Mouse (Mus musculus): ENCODE results near the gene F2. TPM values are rescaled to one million over a fixed set of nuclear protein-coding genes. Genes with fewer than 3 reads are reported as not detected.

The F2 gene
- polyA plus RNA-seq, 1 experiment from 2014 or later = 3.7 TPM

DNA sequence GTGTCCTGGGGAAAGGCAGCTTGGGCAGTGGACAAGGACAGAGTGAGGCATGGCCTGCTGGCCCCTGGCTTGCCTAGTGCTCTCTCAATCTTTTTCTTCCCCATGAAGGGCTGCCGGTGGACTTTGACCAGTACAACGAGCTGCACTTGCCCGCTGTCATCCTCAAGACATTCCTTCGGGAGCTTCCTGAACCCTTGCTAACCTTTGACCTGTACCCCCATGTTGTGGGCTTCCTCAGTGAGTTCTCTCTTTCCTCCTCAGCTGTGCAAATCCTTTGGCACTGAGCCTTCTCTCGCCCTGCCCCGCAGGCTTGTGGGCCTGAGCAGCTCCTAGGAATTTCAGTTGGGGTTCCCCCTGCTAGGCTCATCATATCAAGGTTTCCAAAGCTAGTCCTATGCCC lies 33.8 kb upstream of the F2 start:
- WGBS = 63% methylated on average over 6 of the region's 6 CpGs
- Histone ChIP-seq H3K4me3 (ENCODE audit: low read depth, low read length) (no peak overlapping the region), H3K27ac (ENCODE audit: low read depth, low read length) (no peak overlapping the region), H3K9ac (ENCODE audit: low read depth, low read length) (no peak overlapping the region), H3K4me1 (replicated peaks; ENCODE audit: control insufficient read depth, insufficient read depth, low read length) (no peaks in the 10 kb centered on the region), H3K4me2 (replicated peaks; ENCODE audit: low read depth) (no peak overlapping the region), H3K27me3 (replicated peaks; ENCODE audit: control insufficient read depth, insufficient read depth, low read length) (no peaks in the 10 kb centered on the region), H3K9me3 (ENCODE audit: control insufficient read depth) (no peaks in the 10 kb centered on the region), H3K36me3 (ENCODE audit: control insufficient read depth, insufficient read depth) (peaks cover 85% of the 10 kb centered on the region)
- no peak for ATAC-seq
- TF ChIP-seq CTCF (IDR thresholded peaks at IDR 0.05; ENCODE audit: low read depth) = no peak

DNA sequence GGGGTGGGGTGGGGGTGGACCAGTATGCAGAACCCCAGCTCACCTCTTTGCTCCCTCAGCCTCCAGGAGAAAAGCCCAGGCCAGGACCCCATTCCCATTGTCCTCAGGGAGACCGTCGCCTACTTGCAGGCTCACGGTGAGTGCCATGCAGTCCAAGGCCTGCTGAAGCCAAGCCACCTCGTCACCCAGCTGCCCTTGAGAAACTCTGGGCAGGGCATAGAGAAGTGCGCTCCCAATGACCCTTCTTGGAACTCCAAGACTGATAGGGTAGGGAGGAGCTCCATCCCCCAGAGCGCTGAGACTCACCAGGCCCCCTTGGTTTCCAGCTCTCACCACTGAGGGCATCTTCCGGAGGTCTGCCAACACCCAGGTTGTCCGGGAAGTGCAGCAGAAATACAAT lies 33.1 kb upstream of the F2 start:
- ATAC-seq = no peak
- no peak for TF ChIP-seq CTCF (IDR thresholded peaks at IDR 0.05; ENCODE audit: low read depth)
- 89% methylated on average over 8 of the region's 8 CpGs for WGBS
- H3K9ac ChIP-seq (ENCODE audit: low read depth, low read length) = no peak overlapping the region
- no peaks in the 10 kb centered on the region for H3K9me3 ChIP-seq (ENCODE audit: control insufficient read depth)
- H3K4me3 ChIP-seq (ENCODE audit: low read depth, low read length) = no peak overlapping the region
- no peak overlapping the region for H3K4me2 ChIP-seq (replicated peaks; ENCODE audit: low read depth)
- H3K27me3 ChIP-seq (replicated peaks; ENCODE audit: control insufficient read depth, insufficient read depth, low read length) = no peaks in the 10 kb centered on the region
- H3K36me3 ChIP-seq (ENCODE audit: control insufficient read depth, insufficient read depth) = peaks cover 86% of the 10 kb centered on the region
- H3K4me1 ChIP-seq (replicated peaks; ENCODE audit: control insufficient read depth, insufficient read depth, low read length) = no peaks in the 10 kb centered on the region
- no peak overlapping the region for H3K27ac ChIP-seq (ENCODE audit: low read depth, low read length)

DNA sequence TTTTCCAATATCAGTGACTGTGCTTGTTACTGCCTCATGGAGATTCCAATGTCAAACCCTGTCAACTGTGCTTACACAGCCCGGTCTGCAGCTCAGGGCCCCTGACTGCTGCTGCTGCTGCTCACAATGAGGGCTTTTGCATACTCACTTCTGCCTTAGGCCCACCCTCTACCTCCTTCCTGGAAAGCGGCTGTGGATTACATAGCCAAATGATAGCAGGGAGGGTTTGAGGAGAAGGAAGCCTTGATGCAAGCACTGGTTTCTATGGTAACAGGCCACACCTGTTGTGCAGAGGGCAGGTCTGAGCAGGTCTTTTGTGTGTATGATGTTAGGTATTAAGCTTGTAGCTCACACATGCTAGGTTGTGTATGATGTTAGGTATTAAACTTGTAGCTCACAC lies 31.5 kb upstream of the F2 start:
- no peaks in the 10 kb centered on the region for H3K4me1 ChIP-seq (replicated peaks; ENCODE audit: control insufficient read depth, insufficient read depth, low read length)
- no peaks in the 10 kb centered on the region for H3K9me3 ChIP-seq (ENCODE audit: control insufficient read depth)
- peaks cover 87% of the 10 kb centered on the region for H3K36me3 ChIP-seq (ENCODE audit: control insufficient read depth, insufficient read depth)
- no peak for TF ChIP-seq CTCF (IDR thresholded peaks at IDR 0.05; ENCODE audit: low read depth)
- H3K9ac ChIP-seq (ENCODE audit: low read depth, low read length) = no peak overlapping the region
- WGBS = 68% methylated on average over 2 of the region's 2 CpGs
- no peak overlapping the region for H3K4me2 ChIP-seq (replicated peaks; ENCODE audit: low read depth)
- no peak overlapping the region for H3K4me3 ChIP-seq (ENCODE audit: low read depth, low read length)
- H3K27ac ChIP-seq (ENCODE audit: low read depth, low read length) = no peak overlapping the region
- ATAC-seq = no peak
- no peaks in the 10 kb centered on the region for H3K27me3 ChIP-seq (replicated peaks; ENCODE audit: control insufficient read depth, insufficient read depth, low read length)

DNA sequence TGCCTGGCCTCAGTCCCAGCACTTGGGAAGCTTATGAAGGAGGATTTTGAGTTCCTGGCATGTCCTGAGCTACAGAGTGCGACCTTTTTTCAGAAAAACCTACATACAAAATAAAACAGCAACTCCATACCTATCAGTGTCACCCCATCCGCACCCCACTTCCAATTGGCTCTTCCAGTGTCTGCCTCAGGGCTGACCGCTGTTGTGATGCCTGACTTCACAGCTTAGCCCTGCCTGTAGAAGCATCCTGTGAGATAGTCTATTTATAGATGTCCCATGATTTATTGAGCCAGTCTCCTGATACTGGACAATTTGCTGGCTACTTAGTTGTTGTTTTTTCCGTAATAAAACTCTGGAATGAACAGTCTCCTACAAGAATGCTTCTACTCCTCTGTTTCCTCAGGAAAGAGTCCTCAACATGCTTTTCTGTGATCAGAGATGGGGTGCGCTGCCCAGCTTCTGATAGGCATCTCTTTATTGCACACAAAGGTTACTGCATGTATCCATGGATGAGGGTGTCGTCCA lies 30.2 kb upstream of the F2 start:
- Histone ChIP-seq H3K9ac (ENCODE audit: low read depth, low read length) (no peak overlapping the region), H3K4me2 (replicated peaks; ENCODE audit: low read depth) (no peak overlapping the region), H3K36me3 (ENCODE audit: control insufficient read depth, insufficient read depth) (peaks cover 91% of the 10 kb centered on the region), H3K27me3 (replicated peaks; ENCODE audit: control insufficient read depth, insufficient read depth, low read length) (no peaks in the 10 kb centered on the region), H3K4me1 (replicated peaks; ENCODE audit: control insufficient read depth, insufficient read depth, low read length) (no peaks in the 10 kb centered on the region), H3K4me3 (ENCODE audit: low read depth, low read length) (no peak overlapping the region), H3K27ac (ENCODE audit: low read depth, low read length) (no peak overlapping the region), H3K9me3 (ENCODE audit: control insufficient read depth) (no peaks in the 10 kb centered on the region)
- ATAC-seq = no peak
- WGBS = 76% methylated on average over 6 of the region's 6 CpGs
- TF ChIP-seq CTCF (IDR thresholded peaks at IDR 0.05; ENCODE audit: low read depth) = no peak

DNA sequence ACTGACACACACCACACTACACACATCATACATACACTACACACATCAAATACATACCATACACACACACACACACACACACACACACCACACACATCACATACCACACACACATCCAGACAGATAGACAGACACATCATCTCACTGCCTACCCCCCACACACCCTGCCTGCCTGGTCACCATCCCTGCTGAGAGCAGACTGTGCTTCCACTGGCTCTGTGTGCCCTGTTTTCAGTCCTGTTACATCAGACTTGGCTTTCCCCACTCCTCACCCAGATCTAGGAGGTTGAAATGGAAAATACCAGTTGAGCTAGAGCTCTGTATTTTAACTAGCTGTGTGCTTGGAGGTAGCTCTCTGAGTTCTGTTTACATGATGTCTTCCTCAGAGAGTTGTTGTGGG lies 28.6 kb upstream of the F2 start:
- Histone ChIP-seq H3K4me2 (replicated peaks; ENCODE audit: low read depth) (no peak overlapping the region), H3K27me3 (replicated peaks; ENCODE audit: control insufficient read depth, insufficient read depth, low read length) (no peaks in the 10 kb centered on the region), H3K4me3 (ENCODE audit: low read depth, low read length) (no peak overlapping the region), H3K9me3 (ENCODE audit: control insufficient read depth) (no peaks in the 10 kb centered on the region), H3K27ac (ENCODE audit: low read depth, low read length) (no peak overlapping the region), H3K4me1 (replicated peaks; ENCODE audit: control insufficient read depth, insufficient read depth, low read length) (no peaks in the 10 kb centered on the region), H3K36me3 (ENCODE audit: control insufficient read depth, insufficient read depth) (peaks cover 84% of the 10 kb centered on the region), H3K9ac (ENCODE audit: low read depth, low read length) (no peak overlapping the region)
- ATAC-seq = no peak
- TF ChIP-seq CTCF (IDR thresholded peaks at IDR 0.05; ENCODE audit: low read depth) = no peak

DNA sequence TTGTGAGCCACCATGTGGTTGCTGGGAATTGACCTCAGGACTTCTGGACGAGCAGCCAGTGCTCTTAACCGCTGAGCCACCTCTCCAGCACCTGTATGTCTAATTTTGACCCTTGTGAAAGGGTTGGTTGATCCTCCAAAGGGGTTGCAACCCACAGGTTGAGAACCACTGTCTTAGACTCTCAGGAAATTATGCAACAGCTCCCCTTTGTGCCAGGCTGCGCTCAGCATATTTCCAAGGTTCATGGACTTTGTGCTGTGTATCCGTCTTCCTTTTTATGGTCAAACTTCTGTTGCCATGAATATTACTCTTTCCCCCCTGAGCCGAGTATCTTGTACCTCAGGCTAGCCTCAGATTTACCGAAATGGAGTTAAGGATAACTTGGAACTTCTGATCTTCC lies 24.8 kb upstream of the F2 start:
- TF ChIP-seq CTCF (IDR thresholded peaks at IDR 0.05; ENCODE audit: low read depth) = no peak
- no peaks in the 10 kb centered on the region for H3K4me1 ChIP-seq (replicated peaks; ENCODE audit: control insufficient read depth, insufficient read depth, low read length)
- no peak overlapping the region for H3K4me3 ChIP-seq (ENCODE audit: low read depth, low read length)
- no peak overlapping the region for H3K9ac ChIP-seq (ENCODE audit: low read depth, low read length)
- no peaks in the 10 kb centered on the region for H3K27me3 ChIP-seq (replicated peaks; ENCODE audit: control insufficient read depth, insufficient read depth, low read length)
- no peaks in the 10 kb centered on the region for H3K9me3 ChIP-seq (ENCODE audit: control insufficient read depth)
- peak; percentile 43 for ATAC-seq
- no peak overlapping the region for H3K4me2 ChIP-seq (replicated peaks; ENCODE audit: low read depth)
- peaks cover 81% of the 10 kb centered on the region for H3K36me3 ChIP-seq (ENCODE audit: control insufficient read depth, insufficient read depth)
- peak overlapping the region; percentile 54; the same call in 1 of the 2 replicates for H3K27ac ChIP-seq (ENCODE audit: low read depth, low read length)
- WGBS = 63% methylated on average over 6 of the region's 6 CpGs

DNA sequence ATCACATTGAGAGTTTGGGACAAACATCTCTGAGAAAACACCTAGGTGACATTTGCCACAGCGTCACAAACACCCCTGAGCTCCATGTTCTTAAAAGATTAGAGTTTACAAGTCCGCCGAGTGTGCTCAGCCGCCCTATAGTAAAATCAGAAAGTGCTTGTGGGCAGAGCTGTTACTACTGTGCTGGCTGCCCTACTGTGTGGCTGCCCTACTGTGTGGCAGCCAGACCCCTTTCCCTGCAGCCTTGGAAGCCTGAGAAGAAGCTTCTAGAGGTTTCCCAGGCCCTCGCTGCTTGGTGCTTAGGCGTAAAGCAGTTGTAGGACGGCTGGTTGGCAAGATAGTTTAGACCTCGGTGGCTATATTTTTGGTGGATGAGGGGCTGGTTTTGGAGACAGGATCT lies 23.4 kb upstream of the F2 start:
- no peak overlapping the region for H3K27ac ChIP-seq (ENCODE audit: low read depth, low read length)
- no peak for ATAC-seq
- H3K9me3 ChIP-seq (ENCODE audit: control insufficient read depth) = no peaks in the 10 kb centered on the region
- no peak overlapping the region for H3K4me2 ChIP-seq (replicated peaks; ENCODE audit: low read depth)
- 95% methylated on average over 8 of the region's 8 CpGs for WGBS
- no peaks in the 10 kb centered on the region for H3K27me3 ChIP-seq (replicated peaks; ENCODE audit: control insufficient read depth, insufficient read depth, low read length)
- no peak overlapping the region for H3K9ac ChIP-seq (ENCODE audit: low read depth, low read length)
- H3K4me1 ChIP-seq (replicated peaks; ENCODE audit: control insufficient read depth, insufficient read depth, low read length) = no peaks in the 10 kb centered on the region
- TF ChIP-seq CTCF (IDR thresholded peaks at IDR 0.05; ENCODE audit: low read depth) = no peak
- peaks cover 90% of the 10 kb centered on the region for H3K36me3 ChIP-seq (ENCODE audit: control insufficient read depth, insufficient read depth)
- no peak overlapping the region for H3K4me3 ChIP-seq (ENCODE audit: low read depth, low read length)
